Mouse (Mus musculus): Measurements from ENCODE around the gene Tmem150a.

- TF ChIP-seq TAL1 (IDR thresholded peaks at IDR 0.05; ENCODE audit: low read length), result peak; percentile 55
- TF ChIP-seq GATA1 (IDR thresholded peaks at IDR 0.05; ENCODE audit: low read length), result peak; percentile 36; the same call in 1 of the 2 replicates
Measured at GRCm38 (mm10) chr6:72323786-72324508, 31.3 kb upstream of the Tmem150a start.
